Mouse (Mus musculus) erythroblast, embryonic 14.5 days (primary cell): ENCODE results near the gene Zic5. TPM values are rescaled to one million over a fixed set of nuclear protein-coding genes. Genes with fewer than 3 reads are reported as not detected.

ENCODE experiments used
- H3K27me3 ChIP-seq: 2 replicates; pipeline ENCODE4 v1.6.1; 2012; ENCODE audit warnings: inconsistent platforms; ENCODE audit not compliant: control insufficient read depth
- H3K36me3 ChIP-seq: 2 replicates; pipeline ENCODE4 v1.6.1; 2012; ENCODE audit warnings: mild to moderate bottlenecking, inconsistent platforms; ENCODE audit not compliant: control insufficient read depth
- H3K4me1 ChIP-seq: 2 replicates; pipeline ENCODE4 v1.6.1; 2012; ENCODE audit warnings: inconsistent platforms; ENCODE audit not compliant: control insufficient read depth
- H3K4me3 ChIP-seq: replicated peaks from 2 replicates; pipeline ENCODE3; 2012; ENCODE audit warnings: moderate library complexity, mild to moderate bottlenecking, inconsistent platforms
- H3K9me3 ChIP-seq: 2 replicates; pipeline ENCODE4 v1.6.1; 2012; ENCODE audit warnings: low read length, inconsistent platforms, mixed read lengths; ENCODE audit not compliant: control insufficient read depth
- GATA1 ChIP-seq: IDR thresholded peaks from 2 replicates; pipeline ENCODE4 v1.6.1; 2012; ENCODE audit warnings: low read length, inconsistent platforms, mixed read lengths
- TAL1 ChIP-seq: IDR thresholded peaks from 3 replicates; pipeline ENCODE4 v1.6.1; 2012; ENCODE audit warnings: low read length, inconsistent platforms, mixed read lengths
- polyA plus RNA-seq: library from polyadenylated mRNA; stranded (reverse); fragments of >175 nt; gene quantifications from 2 replicates; pipeline ENCODE4 v1.2.3, GENCODE M21; 2012

The Zic5 gene
- polyA plus RNA-seq, 1 experiment = 0.02 TPM

GRCm38 (mm10) chr14:122489041-122489440 lies 23.6 kb upstream of the Zic5 start:
- no peaks in the 10 kb centered on the region for H3K9me3 ChIP-seq
- H3K4me1 ChIP-seq = no peaks in the 10 kb centered on the region
- H3K36me3 ChIP-seq = no peaks in the 10 kb centered on the region
- peaks cover 91% of the 10 kb centered on the region for H3K27me3 ChIP-seq
- H3K4me3 ChIP-seq = no peak overlapping the region
- TF ChIP-seq GATA1 = no peak
- no peak for TF ChIP-seq TAL1

DNA sequence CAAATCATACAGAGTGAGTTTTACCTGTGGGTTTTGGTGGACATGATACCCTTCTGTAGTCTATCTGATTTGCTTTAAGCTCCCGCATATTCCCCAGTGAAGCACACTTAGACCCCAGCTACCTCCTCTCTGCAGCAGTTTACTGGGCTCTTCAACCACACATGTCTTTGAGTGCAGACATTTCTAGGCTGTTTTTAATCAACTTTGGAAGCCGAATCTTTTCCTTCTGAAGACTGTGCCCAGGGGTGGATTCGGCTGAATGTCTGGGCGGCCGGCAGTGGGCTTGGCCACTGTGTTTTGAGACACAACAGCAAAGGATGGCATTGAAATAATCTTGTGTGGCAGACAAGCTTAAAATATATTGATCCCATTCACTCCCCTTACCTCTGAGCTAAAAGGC lies 21.9 kb upstream of the Zic5 start:
- Histone ChIP-seq H3K36me3 (no peaks in the 10 kb centered on the region), H3K4me3 (no peak overlapping the region), H3K9me3 (no peaks in the 10 kb centered on the region), H3K4me1 (no peaks in the 10 kb centered on the region), H3K27me3 (peaks cover 95% of the 10 kb centered on the region)
- no peak for TF ChIP-seq TAL1
- TF ChIP-seq GATA1 = no peak

DNA sequence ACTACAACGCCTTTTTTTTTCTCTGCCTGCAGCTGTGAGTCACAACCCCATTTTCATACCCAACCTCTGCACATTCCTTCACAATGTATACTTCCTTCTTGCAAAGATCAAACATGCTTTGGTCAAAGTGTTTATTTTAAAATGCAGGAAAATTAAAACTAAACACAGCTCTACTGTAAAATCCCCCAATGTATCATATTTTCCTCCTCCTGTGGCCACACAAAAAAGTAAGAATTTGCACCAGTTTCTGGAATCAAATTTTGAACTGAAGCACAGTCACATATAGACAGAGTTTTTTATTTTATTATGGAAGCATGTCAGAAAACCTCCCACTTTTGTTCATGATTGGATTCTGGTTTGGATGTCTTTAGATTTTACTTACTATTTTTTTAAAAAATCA lies 21.1 kb upstream of the Zic5 start:
- H3K27me3 ChIP-seq = peaks cover 100% of the 10 kb centered on the region
- TF ChIP-seq GATA1 (no peak), TAL1 (no peak)

DNA sequence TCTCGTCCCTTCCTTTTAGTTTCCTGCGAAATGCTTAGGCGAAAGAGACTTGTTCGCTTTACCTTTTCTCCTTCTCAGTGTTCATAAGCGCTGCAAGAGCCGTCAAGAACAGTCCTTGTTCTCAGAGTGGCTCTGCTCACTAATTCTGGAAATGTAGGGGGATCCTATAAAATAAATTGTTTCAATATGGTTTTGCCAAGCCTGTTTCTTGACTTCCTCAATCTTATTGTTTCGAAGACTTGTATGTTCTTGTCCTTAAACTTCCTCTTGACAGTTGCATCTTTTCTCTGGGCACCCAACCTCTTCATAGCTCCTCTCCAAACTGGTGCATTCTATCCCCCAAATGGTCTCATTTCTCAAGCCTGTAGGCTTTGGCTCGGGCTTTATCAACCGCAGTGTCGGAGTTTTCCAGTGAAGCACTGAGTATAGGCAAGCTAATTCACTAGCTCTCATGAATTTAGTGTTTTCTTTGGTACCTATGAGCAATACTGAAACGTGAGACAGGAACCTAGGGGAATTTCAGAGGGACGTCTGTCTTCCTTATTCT lies 20.2 kb upstream of the Zic5 start:
- TF ChIP-seq GATA1 (no peak), TAL1 (no peak)
- Histone ChIP-seq H3K4me1 (no peaks in the 10 kb centered on the region), H3K27me3 (peaks cover 100% of the 10 kb centered on the region), H3K9me3 (no peaks in the 10 kb centered on the region; the same call in 1 of the 2 replicates), H3K4me3 (no peak overlapping the region), H3K36me3 (no peaks in the 10 kb centered on the region)

More for the DNA sequence above, 21.1 kb upstream of the Zic5 start:
- Histone ChIP-seq H3K4me1 (no peaks in the 10 kb centered on the region), H3K36me3 (no peaks in the 10 kb centered on the region), H3K9me3 (no peaks in the 10 kb centered on the region), H3K4me3 (no peak overlapping the region)

DNA sequence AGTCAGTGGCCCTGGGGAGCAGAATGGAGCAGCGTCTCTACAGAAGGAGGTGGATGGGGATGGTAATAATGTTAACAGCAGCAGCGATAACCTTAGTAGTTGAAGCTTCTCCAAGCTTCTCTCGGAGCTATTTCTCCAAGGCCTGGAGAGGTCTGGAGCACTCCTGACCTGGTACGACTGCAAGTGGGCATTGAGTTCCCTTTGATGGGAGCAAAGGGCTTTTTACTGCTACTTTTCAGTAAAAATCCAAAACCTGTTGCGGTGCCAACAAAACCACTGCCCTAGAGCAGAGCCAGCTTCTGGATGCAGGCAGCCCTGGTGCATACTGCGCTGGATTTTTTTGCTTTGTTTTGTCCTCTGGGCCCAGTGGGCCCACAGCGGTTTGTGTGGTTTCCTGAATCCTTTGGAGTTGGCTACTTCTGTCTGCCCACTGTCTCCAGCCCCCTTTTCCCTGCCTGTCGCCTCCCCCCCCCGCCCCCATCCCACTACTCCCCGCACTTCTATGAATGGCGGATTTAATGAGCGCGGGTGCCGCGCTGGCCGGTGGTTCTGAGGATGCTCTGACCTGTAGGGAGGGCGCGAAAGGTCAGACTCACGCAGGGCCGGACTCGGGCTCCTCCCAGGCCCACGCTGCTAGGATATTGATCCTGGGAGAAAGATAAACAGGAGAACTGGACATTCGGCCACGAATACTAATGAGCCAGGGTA lies 19.5 kb upstream of the Zic5 start:
- H3K9me3 ChIP-seq = no peaks in the 10 kb centered on the region; the same call in 1 of the 2 replicates
- no peak overlapping the region for H3K4me3 ChIP-seq
- no peaks in the 10 kb centered on the region for H3K36me3 ChIP-seq
- no peaks in the 10 kb centered on the region for H3K4me1 ChIP-seq
- H3K27me3 ChIP-seq = peaks cover 100% of the 10 kb centered on the region
- TF ChIP-seq TAL1 = no peak
- TF ChIP-seq GATA1 = no peak

DNA sequence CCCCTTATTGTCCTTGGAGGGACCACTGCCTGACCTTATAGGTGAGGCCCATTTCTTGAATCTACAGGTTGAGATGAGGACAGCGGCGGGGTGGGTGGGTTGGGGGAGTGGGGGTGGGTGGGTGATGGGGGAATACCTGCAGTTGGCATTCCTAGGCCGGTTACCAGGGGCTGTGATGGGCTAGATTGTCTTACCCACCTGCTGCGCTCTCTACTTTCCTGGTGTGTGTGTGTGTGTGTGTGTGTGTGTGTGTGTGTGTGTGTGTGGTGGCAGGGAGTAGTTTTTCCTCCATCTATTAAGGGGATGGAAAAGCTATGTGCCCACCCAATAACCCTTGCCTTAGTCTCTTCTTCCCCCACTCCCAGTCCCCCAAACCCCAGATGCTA lies 19.0 kb upstream of the Zic5 start:
- TF ChIP-seq GATA1 (no peak), TAL1 (no peak)
- Histone ChIP-seq H3K27me3 (peaks cover 100% of the 10 kb centered on the region), H3K4me3 (no peak overlapping the region), H3K36me3 (no peaks in the 10 kb centered on the region), H3K9me3 (no peaks in the 10 kb centered on the region; the same call in 1 of the 2 replicates), H3K4me1 (no peaks in the 10 kb centered on the region)

GRCm38 (mm10) chr14:122483556-122484421 lies 18.3 kb upstream of the Zic5 start:
- Histone ChIP-seq H3K9me3 (no peaks in the 10 kb centered on the region; the same call in 1 of the 2 replicates), H3K36me3 (no peaks in the 10 kb centered on the region), H3K4me3 (no peak overlapping the region), H3K27me3 (peaks cover 100% of the 10 kb centered on the region), H3K4me1 (no peaks in the 10 kb centered on the region)
- TF ChIP-seq GATA1 (no peak), TAL1 (no peak)

- no peak for TF ChIP-seq GATA1
- no peak for TF ChIP-seq TAL1
- no peaks in the 10 kb centered on the region for H3K4me1 ChIP-seq
- H3K9me3 ChIP-seq = peaks cover 2% of the 10 kb centered on the region; the same call in 1 of the 2 replicates
- peaks cover 100% of the 10 kb centered on the region for H3K27me3 ChIP-seq
- no peaks in the 10 kb centered on the region for H3K36me3 ChIP-seq
- H3K4me3 ChIP-seq = no peak overlapping the region
These were observed 17.5 kb upstream of the Zic5 start for GRCm38 (mm10) chr14:122483024-122483385.
